Mouse (Mus musculus): ENCODE data around the gene Gm45233.

Gm45233 gene

GRCm38 (mm10) chr7:43448246-43448645 is 4.3 kb downstream of the Gm45233 start:
- no peak for DNase-seq (ENCODE audit: low spot score in 2 of 2)

GRCm38 (mm10) chr7:43449811-43450210 is 5.9 kb downstream of the Gm45233 start:
- no peak for DNase-seq (ENCODE audit: low spot score in 2 of 2)

GRCm38 (mm10) chr7:43451726-43452125 is 7.8 kb downstream of the Gm45233 start:
- no peak for DNase-seq (ENCODE audit: low spot score in 2 of 2)

GRCm38 (mm10) chr7:43452609-43453008 is 8.7 kb downstream of the Gm45233 start:
- DNase-seq (ENCODE audit: low spot score in 2 of 2) = no peak

GRCm38 (mm10) chr7:43453599-43454355 is 9.8 kb downstream of the Gm45233 start:
- DNase-seq (ENCODE audit: low spot score in 2 of 2) = no peak

- no peak for DNase-seq (ENCODE audit: low spot score in 2 of 2)
Observed at GRCm38 (mm10) chr7:43454371-43454770, 10.4 kb downstream of the Gm45233 start.

- DNase-seq (ENCODE audit: low spot score in 2 of 2) = no peak
Observed at GRCm38 (mm10) chr7:43462851-43463250, 18.9 kb downstream of the Gm45233 start, which contains the start of gene Vsig10l. Vsig10l (plus strand) TSS chr7:43463151.

GRCm38 (mm10) chr7:43463976-43464375 is 20.0 kb downstream of the Gm45233 start:
- DNase-seq (ENCODE audit: low spot score in 2 of 2) = no peak

GRCm38 (mm10) chr7:43464864-43465343 is 21.0 kb downstream of the Gm45233 start:
- DNase-seq (ENCODE audit: low spot score in 2 of 2) = no peak

- peak; percentile 51 to 58 for DNase-seq (ENCODE audit: low spot score in 2 of 2)
Observed at GRCm38 (mm10) chr7:43465344-43466098, 21.6 kb downstream of the Gm45233 start.

- peak in 1 of 2 experiments; percentile 71 for DNase-seq (ENCODE audit: low spot score in 2 of 2)
Observed at GRCm38 (mm10) chr7:43466099-43466694, 22.3 kb downstream of the Gm45233 start.

- no peak for DNase-seq (ENCODE audit: low spot score in 2 of 2)
Observed at GRCm38 (mm10) chr7:43470373-43470772, 26.4 kb downstream of the Gm45233 start.

- DNase-seq (ENCODE audit: low spot score in 2 of 2) = no peak
Observed at GRCm38 (mm10) chr7:43475706-43476105, 31.8 kb downstream of the Gm45233 start.

GRCm38 (mm10) chr7:43476376-43476775 is 32.4 kb downstream of the Gm45233 start:
- no peak for DNase-seq (ENCODE audit: low spot score in 2 of 2)

- peak in 1 of 2 experiments; percentile 48 for DNase-seq (ENCODE audit: low spot score in 2 of 2)
Observed at GRCm38 (mm10) chr7:43481191-43481590, 37.3 kb downstream of the Gm45233 start.

- no peak for DNase-seq (ENCODE audit: low spot score in 2 of 2)
Observed at GRCm38 (mm10) chr7:43482090-43482716, 38.3 kb downstream of the Gm45233 start.

GRCm38 (mm10) chr7:43483236-43483635 is 39.3 kb downstream of the Gm45233 start:
- no peak for DNase-seq (ENCODE audit: low spot score in 2 of 2)

GRCm38 (mm10) chr7:43488646-43489045 is 44.7 kb downstream of the Gm45233 start:
- DNase-seq (ENCODE audit: low spot score in 2 of 2) = peak in 1 of 2 experiments; percentile 42

- DNase-seq (ENCODE audit: low spot score in 2 of 2) = no peak
Observed at GRCm38 (mm10) chr7:43489631-43490125, 45.8 kb downstream of the Gm45233 start, which contains the start of gene Iglon5. Iglon5 (minus strand) TSS chr7:43490075.

GRCm38 (mm10) chr7:43490182-43490584 is 46.3 kb downstream of the Gm45233 start:
- DNase-seq (ENCODE audit: low spot score in 2 of 2) = peak; percentile 60 to 66

- no peak for DNase-seq (ENCODE audit: low spot score in 2 of 2)
Observed at GRCm38 (mm10) chr7:43490861-43491260, 46.9 kb downstream of the Gm45233 start.

Data from frontal cortex, postnatal 25 days (tissue).